Mouse (Mus musculus) 3134 (cell line): ENCODE data around the gene Zfp341.

Experiments used
- DNase-seq: peaks from one replicate; pipeline ENCODE4 v3.0.0-alpha.2; 2011; ENCODE audit warnings: low spot score; ENCODE audit not compliant: insufficient read length; ENCODE audit errors: extremely low read depth

Zfp341 gene

GRCm38 (mm10) chr2:154584931-154585601, 28.0 kb upstream of the Zfp341 start:
- DNase-seq = no peak

GRCm38 (mm10) chr2:154586405-154586804, 26.7 kb upstream of the Zfp341 start:
- no peak for DNase-seq

- DNase-seq = no peak
Measured at GRCm38 (mm10) chr2:154589051-154589450, 24.0 kb upstream of the Zfp341 start.

- no peak for DNase-seq
Measured at GRCm38 (mm10) chr2:154591239-154591638, 21.9 kb upstream of the Zfp341 start.

- no peak for DNase-seq
Measured at GRCm38 (mm10) chr2:154593025-154593424, 20.1 kb upstream of the Zfp341 start.

GRCm38 (mm10) chr2:154595775-154596174, 17.3 kb upstream of the Zfp341 start:
- DNase-seq = no peak

- no peak for DNase-seq
Measured at GRCm38 (mm10) chr2:154597399-154597798, 15.7 kb upstream of the Zfp341 start.

GRCm38 (mm10) chr2:154600586-154600985, 12.5 kb upstream of the Zfp341 start:
- DNase-seq = no peak

GRCm38 (mm10) chr2:154601324-154601723, 11.8 kb upstream of the Zfp341 start:
- no peak for DNase-seq

- no peak for DNase-seq
Measured at GRCm38 (mm10) chr2:154603007-154603637, 10.0 kb upstream of the Zfp341 start.

- peak; percentile 92 for DNase-seq
Measured at GRCm38 (mm10) chr2:154603638-154604153, 9.4 kb upstream of the Zfp341 start, which contains the start of gene Pxmp4. TSS of gene Pxmp4 (minus strand) at chr2:154603708.

- no peak for DNase-seq
Measured at GRCm38 (mm10) chr2:154604156-154604555, 8.9 kb upstream of the Zfp341 start.

- DNase-seq = no peak
Measured at GRCm38 (mm10) chr2:154606965-154607364, 6.1 kb upstream of the Zfp341 start.

- no peak for DNase-seq
Measured at GRCm38 (mm10) chr2:154609050-154609767, 3.9 kb upstream of the Zfp341 start.

GRCm38 (mm10) chr2:154614841-154615576, 1.9 kb downstream of the Zfp341 start:
- no peak for DNase-seq

- DNase-seq = no peak
Measured at GRCm38 (mm10) chr2:154615674-154616073, 2.6 kb downstream of the Zfp341 start.

- DNase-seq = no peak
Measured at GRCm38 (mm10) chr2:154617061-154617460, 4.0 kb downstream of the Zfp341 start.

GRCm38 (mm10) chr2:154621684-154622083, 8.6 kb downstream of the Zfp341 start:
- DNase-seq = no peak

GRCm38 (mm10) chr2:154624137-154624536, 11.0 kb downstream of the Zfp341 start:
- DNase-seq = no peak

- DNase-seq = no peak
Measured at GRCm38 (mm10) chr2:154630531-154630930, 17.4 kb downstream of the Zfp341 start.
